Mouse (Mus musculus) small intestine, adult 2 months (tissue): ENCODE measurements at regions not wholly inside any gene's neighbourhood (a gene's known extent, or its start where the extent isn't known, plus 50 kb on each side); places are given as distances from the start of the nearest gene placed in this dataset.

Source experiments
- H3K27ac ChIP-seq: fragments of 200-500 bp; 2 replicates; pipeline ENCODE4 v1.5.1; 2012; ENCODE audit warnings: low read depth, low read length, control low read depth, inconsistent platforms; ENCODE audit not compliant: insufficient read depth
- H3K27me3 ChIP-seq: fragments of 200-500 bp; 2 replicates; pipeline ENCODE4 v1.6.1; 2012; ENCODE audit warnings: mild to moderate bottlenecking, moderate library complexity, low read length, inconsistent platforms; ENCODE audit not compliant: control insufficient read depth, insufficient read depth
- H3K36me3 ChIP-seq: fragments of 200-500 bp; 2 replicates; pipeline ENCODE4 v1.6.1; 2012; ENCODE audit warnings: mild to moderate bottlenecking, low read length, control low read depth, inconsistent platforms; ENCODE audit not compliant: control insufficient read depth, insufficient read depth
- H3K4me1 ChIP-seq: fragments of 200-500 bp; 2 replicates; pipeline ENCODE4 v1.6.1; 2012; ENCODE audit warnings: low read length, inconsistent platforms, mixed read lengths; ENCODE audit not compliant: control insufficient read depth, insufficient read depth, insufficient read length
- H3K4me3 ChIP-seq: fragments of 200-500 bp; 2 replicates; pipeline ENCODE4 v1.5.1; 2012; ENCODE audit warnings: low read depth, mild to moderate bottlenecking, control low read depth, inconsistent platforms, low read length, moderate library complexity
- CTCF ChIP-seq: fragments of 200-500 bp; IDR thresholded peaks from 2 replicates; pipeline ENCODE4 v1.5.1; 2012; ENCODE audit warnings: low read depth, mild to moderate bottlenecking, control low read depth, inconsistent platforms, low read length, moderate library complexity, mixed read lengths; ENCODE audit not compliant: insufficient replicate concordance, insufficient read length; ENCODE audit errors: extremely low read depth
- POLR2A ChIP-seq: fragments of 200-500 bp; IDR thresholded peaks from 2 replicates; pipeline ENCODE4 v1.6.1; 2012; ENCODE audit warnings: low read depth, mild to moderate bottlenecking, control low read depth, inconsistent platforms, low read length, moderate library complexity
- WGBS: fragments of 180-500 bp; shearing (Covaris S2); methylation state at CpG from one replicate; pipeline ENCODE4 v1.1.7; 2018; 5-methylcytosine and 5-hydroxymethylcytosine counted together

DNA sequence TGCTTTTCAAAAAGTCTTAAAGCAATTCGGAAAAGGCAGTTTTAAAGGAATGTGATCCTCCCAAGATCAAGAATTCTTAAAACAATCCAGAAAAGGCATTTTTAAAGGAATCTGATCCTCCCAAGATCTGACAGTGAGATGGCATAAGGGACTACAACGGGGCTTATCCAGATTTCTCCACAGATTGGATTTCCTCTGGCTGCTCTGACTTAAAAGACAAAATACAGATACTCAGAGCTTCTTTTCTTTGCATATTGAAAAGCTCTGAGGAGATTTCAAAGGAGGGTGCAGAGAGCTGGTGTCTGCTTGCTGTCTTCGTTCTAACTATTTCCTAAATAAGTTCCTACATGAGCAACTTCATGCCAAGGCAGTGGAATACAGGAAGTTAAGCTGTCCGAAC lies 82.0 kb upstream of the Dapk1 start:
- Histone ChIP-seq H3K27me3 (no peaks in the 10 kb centered on the region), H3K27ac (no peak overlapping the region), H3K36me3 (no peaks in the 10 kb centered on the region), H3K4me1 (no peaks in the 10 kb centered on the region), H3K4me3 (no peak overlapping the region)
- WGBS, result 54% methylated on average over 4 of the region's 4 CpGs
- TF ChIP-seq CTCF, result no peak
- no peak for TF ChIP-seq POLR2A

DNA sequence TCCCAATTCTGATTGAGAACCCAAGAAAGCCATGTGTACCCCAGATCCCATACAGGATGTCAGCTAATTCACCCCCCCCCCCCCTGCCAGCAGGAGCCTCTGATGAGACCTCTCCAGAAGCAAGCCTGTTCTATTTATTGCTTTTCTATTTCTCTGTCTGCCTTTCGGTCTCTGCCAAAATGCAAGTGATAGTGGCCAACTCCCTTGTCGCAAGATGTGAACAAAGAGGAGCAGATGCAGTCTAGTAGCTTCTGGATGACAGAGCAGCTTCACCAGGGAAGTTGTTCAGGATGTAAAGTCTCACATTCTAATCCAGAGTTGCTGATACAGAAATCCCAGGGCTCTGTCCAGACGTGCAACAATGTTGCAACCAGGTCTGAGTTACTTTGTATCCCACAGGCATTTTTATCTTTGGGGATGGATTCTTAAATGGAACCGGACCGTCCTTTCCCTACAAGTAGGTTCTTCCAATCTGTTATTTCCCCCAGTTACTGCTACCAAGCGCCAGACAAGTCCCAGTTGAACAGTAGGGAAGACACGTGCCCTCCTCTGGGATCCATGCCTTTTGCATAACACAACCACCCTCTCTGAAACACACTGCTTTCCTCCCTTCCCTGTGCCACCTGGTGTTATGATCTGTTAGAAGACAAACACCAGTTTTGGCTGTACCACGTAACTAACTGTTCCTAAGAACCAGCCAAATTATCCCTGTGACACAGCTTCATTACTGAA lies 78.9 kb upstream of the Dapk1 start:
- H3K27ac ChIP-seq, result no peak overlapping the region
- H3K4me3 ChIP-seq, result no peak overlapping the region
- H3K36me3 ChIP-seq, result no peaks in the 10 kb centered on the region
- WGBS, result 73% methylated on average over 8 of the region's 8 CpGs
- H3K4me1 ChIP-seq, result no peaks in the 10 kb centered on the region
- no peak for TF ChIP-seq POLR2A
- H3K27me3 ChIP-seq, result no peaks in the 10 kb centered on the region

DNA sequence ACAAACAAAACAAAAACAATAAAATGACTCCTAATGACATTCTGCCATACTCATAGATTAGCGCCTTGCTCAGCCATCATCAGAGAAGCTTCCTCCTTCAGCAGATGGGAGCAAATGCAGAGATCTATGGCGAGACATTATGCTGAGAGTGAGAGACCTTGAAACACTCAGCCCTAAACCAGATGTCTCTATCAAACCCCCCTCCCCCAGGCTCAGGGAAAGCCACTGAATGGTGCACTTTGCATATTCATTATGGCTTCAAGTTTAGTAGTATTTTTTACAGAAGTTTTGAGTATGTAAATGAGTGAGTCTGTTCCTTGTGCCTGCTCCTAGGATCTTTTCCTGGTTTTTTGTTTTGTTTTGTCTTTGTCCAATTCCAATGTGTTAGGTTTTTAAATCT lies 73.9 kb upstream of the Dapk1 start:
- H3K27ac ChIP-seq, result no peak overlapping the region
- no peaks in the 10 kb centered on the region for H3K27me3 ChIP-seq
- 82% methylated on average over 2 of the region's 2 CpGs for WGBS
- TF ChIP-seq POLR2A, result no peak
- H3K4me3 ChIP-seq, result no peak overlapping the region
- H3K36me3 ChIP-seq, result no peaks in the 10 kb centered on the region
- no peaks in the 10 kb centered on the region for H3K4me1 ChIP-seq

- H3K4me1 ChIP-seq, result no peaks in the 10 kb centered on the region
- no peaks in the 10 kb centered on the region for H3K36me3 ChIP-seq
- H3K27me3 ChIP-seq, result no peaks in the 10 kb centered on the region
- no peak overlapping the region for H3K27ac ChIP-seq
- no peak for TF ChIP-seq CTCF
- no peak for TF ChIP-seq POLR2A
- no peak overlapping the region for H3K4me3 ChIP-seq
- 57% methylated on average over 1 of the region's 1 CpGs for WGBS
Observed at GRCm38 (mm10) chr13:60528819-60529218, 72.9 kb upstream of the Dapk1 start.

- no peak overlapping the region for H3K27ac ChIP-seq
- H3K4me3 ChIP-seq, result no peak overlapping the region
- 31% methylated on average over 6 of the region's 6 CpGs for WGBS
- TF ChIP-seq POLR2A, result no peak
- TF ChIP-seq CTCF, result no peak
- H3K36me3 ChIP-seq, result no peaks in the 10 kb centered on the region
- H3K4me1 ChIP-seq, result no peaks in the 10 kb centered on the region
- H3K27me3 ChIP-seq, result no peaks in the 10 kb centered on the region
Observed at GRCm38 (mm10) chr13:60529381-60530069, 72.2 kb upstream of the Dapk1 start.

GRCm38 (mm10) chr13:60533871-60534427 lies 67.8 kb upstream of the Dapk1 start:
- 51% methylated on average over 8 of the region's 8 CpGs for WGBS
- TF ChIP-seq POLR2A, result no peak
- no peaks in the 10 kb centered on the region for H3K4me1 ChIP-seq
- H3K4me3 ChIP-seq, result no peak overlapping the region
- H3K27me3 ChIP-seq, result no peaks in the 10 kb centered on the region
- no peaks in the 10 kb centered on the region for H3K36me3 ChIP-seq
- no peak overlapping the region for H3K27ac ChIP-seq

DNA sequence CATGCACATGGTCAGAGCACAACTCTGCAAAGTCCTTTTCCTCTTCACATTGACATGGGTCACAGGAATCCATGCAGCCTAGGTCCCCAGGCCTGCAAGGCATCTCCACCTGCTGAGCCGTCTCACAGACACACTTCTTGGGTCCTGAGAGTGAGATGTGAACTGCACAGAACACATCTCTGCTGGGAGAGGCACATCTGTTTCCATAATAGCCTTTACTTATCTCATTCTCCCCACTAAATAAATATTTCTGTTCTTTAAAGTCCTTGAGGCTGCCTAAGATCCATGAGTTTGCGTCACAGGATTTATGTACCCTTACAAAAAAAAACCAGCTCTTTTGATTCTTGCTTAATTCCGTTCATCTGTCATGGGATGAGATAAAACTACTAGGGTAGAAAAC lies 67.2 kb upstream of the Dapk1 start:
- Histone ChIP-seq H3K27ac (no peak overlapping the region), H3K4me1 (no peaks in the 10 kb centered on the region), H3K4me3 (no peak overlapping the region), H3K36me3 (no peaks in the 10 kb centered on the region), H3K27me3 (no peaks in the 10 kb centered on the region)
- WGBS, result 29% methylated on average over 3 of the region's 3 CpGs
- TF ChIP-seq CTCF, result no peak
- TF ChIP-seq POLR2A, result no peak
